Mouse (Mus musculus) heart, embryonic 10.5 days (tissue): Measurements from ENCODE around the gene Zfp672. TPM values are rescaled to one million over a fixed set of nuclear protein-coding genes. Genes with fewer than 3 reads are reported as not detected.
A peak's percentile ranks its signal among the peaks of the same experiment; 100 is the strongest.

Experiments
- DNase-seq: peaks from one replicate; pipeline ENCODE4 v3.0.0-alpha.2; 2017; ENCODE audit warnings: low spot score
- H3K27ac ChIP-seq: fragments of 300-500 bp; sonication (generic); 2 replicates; pipeline ENCODE4 v1.5.1; 2016; ENCODE audit warnings: mild to moderate bottlenecking
- H3K27me3 ChIP-seq: fragments of 300-500 bp; sonication (generic); 2 replicates; pipeline ENCODE4 v1.6.1; 2016; ENCODE audit warnings: mild to moderate bottlenecking; ENCODE audit not compliant: poor library complexity, insufficient read depth, severe bottlenecking
- H3K36me3 ChIP-seq: fragments of 300-500 bp; sonication (generic); 2 replicates; pipeline ENCODE4 v1.6.1; 2016; ENCODE audit warnings: mild to moderate bottlenecking, moderate library complexity
- H3K4me1 ChIP-seq: fragments of 300-500 bp; sonication (generic); 2 replicates; pipeline ENCODE4 v1.6.1; 2016; ENCODE audit warnings: mild to moderate bottlenecking
- H3K4me3 ChIP-seq: fragments of 300-500 bp; sonication (generic); 2 replicates; pipeline ENCODE4 v1.5.1; 2016; ENCODE audit warnings: mild to moderate bottlenecking, moderate library complexity
- H3K9me3 ChIP-seq: fragments of 300-500 bp; sonication (generic); 2 replicates; pipeline ENCODE4 v1.6.1; 2016; ENCODE audit warnings: mild to moderate bottlenecking, moderate library complexity
- WGBS: fragments of 180-500 bp; shearing (Covaris S2); methylation state at CpG from one replicate; pipeline ENCODE4 v1.1.7; 2016; 5-methylcytosine and 5-hydroxymethylcytosine counted together
- polyA plus RNA-seq: library from polyadenylated mRNA; unstranded; fragments of >200 nt; fragmentation: Nextera tagmentation; extraction: Ambion mirVana; gene quantifications from 2 replicates; pipeline ENCODE4 v1.2.1, GENCODE M21; 2016

The Zfp672 gene
- polyA plus RNA-seq, 1 experiment from 2014 or later: 31.6 TPM

DNA sequence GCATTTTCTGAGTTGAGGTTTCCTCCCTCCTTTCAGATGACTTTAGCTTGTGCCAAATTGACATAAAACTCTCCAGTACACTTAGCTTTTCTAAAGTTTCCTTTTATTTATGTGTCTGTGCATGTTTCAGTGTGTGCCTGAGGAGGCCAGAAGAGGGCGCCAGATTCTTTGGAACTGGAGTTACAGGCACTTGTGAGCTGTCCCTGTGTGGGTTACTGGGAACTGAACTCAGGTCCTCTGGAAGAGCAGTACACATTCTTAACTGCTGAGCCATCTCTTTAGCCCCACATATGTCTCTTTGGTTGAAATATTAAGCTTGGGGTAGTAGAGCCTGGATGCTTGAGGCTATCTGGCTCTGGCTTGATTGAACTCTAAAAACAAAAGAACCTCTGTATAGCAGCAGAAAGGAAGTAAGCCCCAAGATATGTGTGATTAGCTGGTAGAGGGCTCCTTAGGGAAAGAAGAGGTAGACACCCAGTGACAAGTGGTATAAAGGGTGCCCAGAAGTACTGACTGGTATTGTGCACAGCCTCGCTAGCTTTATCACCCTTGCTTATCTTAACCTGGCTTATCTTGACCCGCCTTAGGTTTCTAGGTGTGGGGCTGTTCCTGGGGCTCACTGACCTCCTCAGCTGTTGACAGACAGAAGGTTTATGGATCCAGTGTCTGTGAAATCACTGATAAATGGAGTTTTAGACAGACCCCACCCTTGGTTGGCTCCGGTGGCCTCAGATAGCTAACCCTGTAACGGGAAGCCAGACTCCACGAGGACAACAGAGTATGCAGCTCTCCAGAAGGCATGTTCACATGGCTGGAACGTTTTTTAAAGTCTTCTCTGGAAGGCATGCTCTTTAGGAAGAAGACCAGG is 22.8 kb upstream of the Zfp672 start:
- 10% methylated on average over 7 of the region's 7 CpGs for WGBS
- no peaks in the 10 kb centered on the region for H3K27me3 ChIP-seq
- 0 out of 2 replicates have a peak overlapping the region, but pooled peaks have one; percentile 9 for H3K27ac ChIP-seq
- H3K4me3 ChIP-seq: no peak overlapping the region
- H3K9me3 ChIP-seq: no peaks in the 10 kb centered on the region
- peaks cover 7% of the 10 kb centered on the region; the same call in 1 of the 2 replicates for H3K4me1 ChIP-seq
- no peaks in the 10 kb centered on the region for H3K36me3 ChIP-seq
- peak; percentile 83 for DNase-seq

DNA sequence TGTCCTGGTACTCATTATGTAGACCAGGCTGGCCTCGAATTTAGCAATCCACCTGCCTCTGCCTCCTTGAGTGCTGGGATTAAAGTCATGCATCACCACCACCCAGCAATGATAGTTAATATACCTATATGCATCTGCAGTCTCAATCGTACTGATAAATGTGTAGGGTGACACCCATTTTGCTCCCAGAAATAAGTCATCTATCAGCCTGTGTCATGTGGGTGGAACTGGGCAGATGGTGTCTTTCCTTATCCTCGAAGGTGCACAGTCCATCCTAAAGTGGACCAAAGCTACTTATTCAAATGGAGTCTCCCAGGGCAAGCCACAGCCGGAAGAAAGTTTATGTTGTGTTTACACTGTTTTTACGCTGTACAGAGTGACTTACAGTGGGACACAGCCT is 21.0 kb upstream of the Zfp672 start:
- no peaks in the 10 kb centered on the region for H3K27me3 ChIP-seq
- peaks cover 16% of the 10 kb centered on the region for H3K36me3 ChIP-seq
- no peak for DNase-seq
- H3K9me3 ChIP-seq: no peaks in the 10 kb centered on the region
- no peak overlapping the region for H3K27ac ChIP-seq
- H3K4me1 ChIP-seq: peaks cover 7% of the 10 kb centered on the region; the same call in 1 of the 2 replicates
- H3K4me3 ChIP-seq: no peak overlapping the region
- 87% methylated on average over 5 of the region's 5 CpGs for WGBS

DNA sequence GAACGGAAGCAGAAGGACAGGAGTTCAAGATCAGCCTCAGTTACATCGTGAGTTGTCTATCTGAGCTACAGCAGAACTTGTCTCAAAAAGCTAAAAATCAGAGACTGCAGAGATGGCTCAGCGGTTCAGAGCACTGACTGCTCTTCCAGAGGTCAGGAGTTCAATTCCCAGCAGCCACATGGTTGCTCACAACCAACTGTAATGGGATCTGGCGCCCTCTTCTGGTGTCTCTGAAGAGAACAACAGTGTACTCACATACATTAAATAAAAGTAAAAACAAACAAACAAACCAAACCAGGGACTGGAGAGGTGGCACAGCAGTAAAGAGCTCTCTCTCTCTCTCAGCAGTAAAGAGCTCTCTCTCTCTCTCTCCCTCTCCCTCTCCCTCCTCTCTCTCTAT is 20.5 kb upstream of the Zfp672 start:
- H3K27ac ChIP-seq: no peak overlapping the region
- H3K9me3 ChIP-seq: no peaks in the 10 kb centered on the region
- H3K27me3 ChIP-seq: no peaks in the 10 kb centered on the region
- no peak overlapping the region for H3K4me3 ChIP-seq
- WGBS: 70% methylated on average over 4 of the region's 4 CpGs
- H3K36me3 ChIP-seq: peaks cover 22% of the 10 kb centered on the region
- no peak for DNase-seq
- H3K4me1 ChIP-seq: peaks cover 7% of the 10 kb centered on the region; the same call in 1 of the 2 replicates

DNA sequence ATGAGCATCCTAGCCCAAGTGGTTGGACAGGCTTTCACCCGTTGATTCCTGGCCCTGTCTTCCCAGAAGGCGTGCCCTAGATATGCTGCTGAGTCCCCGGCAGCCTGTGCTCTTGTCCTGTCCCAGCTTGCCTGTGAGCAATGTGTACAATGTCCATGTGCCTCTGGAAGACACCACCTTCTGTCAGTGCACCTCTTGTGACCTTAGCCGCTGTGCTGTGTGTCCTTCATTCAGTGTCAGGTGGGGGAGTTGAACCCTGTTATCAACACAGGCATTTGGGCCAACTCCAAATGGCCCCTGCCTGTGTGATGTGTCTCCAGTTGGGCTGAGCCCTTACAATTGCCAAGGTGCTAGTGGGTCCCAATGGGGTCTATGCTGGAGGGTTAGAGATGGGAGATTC is 16.6 kb upstream of the Zfp672 start:
- Histone ChIP-seq H3K36me3 (peaks cover 49% of the 10 kb centered on the region), H3K4me3 (no peak overlapping the region), H3K9me3 (no peaks in the 10 kb centered on the region), H3K27me3 (no peaks in the 10 kb centered on the region), H3K27ac (no peak overlapping the region), H3K4me1 (no peaks in the 10 kb centered on the region)
- no peak for DNase-seq
- 88% methylated on average over 4 of the region's 4 CpGs for WGBS

DNA sequence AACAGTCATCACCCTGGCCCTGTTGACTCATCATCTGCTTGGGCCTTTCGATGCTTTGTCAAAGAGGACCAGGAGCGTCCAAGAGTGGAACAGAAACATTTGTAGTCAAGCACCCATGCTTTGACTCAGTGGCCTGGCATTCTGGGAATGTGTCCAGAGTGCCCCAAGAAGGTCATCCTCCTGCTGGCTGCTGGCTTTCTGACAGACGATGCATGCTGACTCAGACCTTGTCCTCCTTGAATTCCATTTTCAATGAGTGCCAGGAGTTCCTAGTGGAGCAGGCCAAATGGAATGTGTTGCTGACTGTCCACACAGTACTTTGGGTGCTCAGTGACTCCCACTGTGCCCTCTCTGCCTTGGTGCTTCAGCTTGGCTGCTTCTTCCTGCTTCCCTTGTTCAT is 4.6 kb upstream of the Zfp672 start:
- H3K27me3 ChIP-seq: no peaks in the 10 kb centered on the region
- peak overlapping the region; percentile 16; the same call in 1 of the 2 replicates for H3K27ac ChIP-seq
- H3K4me1 ChIP-seq: peaks cover 29% of the 10 kb centered on the region
- DNase-seq: no peak
- no peak overlapping the region for H3K4me3 ChIP-seq
- peaks cover 59% of the 10 kb centered on the region for H3K36me3 ChIP-seq
- no peaks in the 10 kb centered on the region for H3K9me3 ChIP-seq
- WGBS: 49% methylated on average over 3 of the region's 3 CpGs

DNA sequence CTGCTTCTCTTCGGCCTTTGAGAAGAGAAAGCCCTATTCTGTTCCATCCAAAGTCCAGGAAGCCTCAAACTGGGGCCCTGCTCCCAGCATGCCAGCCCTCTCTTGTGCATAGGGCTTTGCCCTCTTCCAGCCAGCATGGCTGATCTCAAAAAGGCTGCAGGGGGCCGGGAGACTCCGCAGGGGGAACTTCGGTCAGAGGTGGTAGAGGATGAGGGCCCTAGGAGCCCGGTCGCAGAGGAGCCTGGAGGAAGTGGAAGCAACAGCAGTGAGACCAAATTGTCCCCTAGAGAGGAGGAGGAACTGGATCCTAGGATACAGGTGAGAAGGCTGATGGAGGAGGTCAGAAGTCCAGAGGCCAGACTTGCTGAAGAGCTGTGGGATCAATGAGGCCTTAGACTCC is 1.4 kb upstream of the Zfp672 start:
- WGBS: 87% methylated on average over 6 of the region's 6 CpGs
- H3K36me3 ChIP-seq: peaks cover 46% of the 10 kb centered on the region
- peak overlapping the region; percentile 94; the same call in 1 of the 2 replicates for H3K27ac ChIP-seq
- H3K4me3 ChIP-seq: peak overlapping the region; percentile 91
- no peaks in the 10 kb centered on the region for H3K27me3 ChIP-seq
- DNase-seq: no peak
- peaks cover 37% of the 10 kb centered on the region for H3K4me1 ChIP-seq
- H3K9me3 ChIP-seq: no peaks in the 10 kb centered on the region

DNA sequence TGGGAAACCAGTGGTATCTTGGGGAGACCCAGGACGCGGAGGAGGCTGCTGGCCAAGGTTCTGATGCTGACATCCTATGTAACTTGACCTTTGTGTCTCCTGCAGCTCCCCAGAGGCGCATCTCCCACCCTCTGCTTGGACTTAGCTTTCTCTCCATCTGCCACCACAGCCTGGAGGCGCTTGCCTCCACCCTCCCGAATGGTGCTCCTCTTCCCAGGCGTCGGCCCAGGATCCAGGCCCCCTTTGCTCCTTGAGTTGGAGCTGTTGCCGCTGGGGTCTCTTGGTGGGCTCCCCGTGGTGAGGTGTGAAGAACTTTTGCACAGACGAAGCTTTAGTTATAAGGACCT is 983 bp upstream of the Zfp672 start:
- WGBS: 14% methylated on average over 10 of the region's 10 CpGs
- H3K27ac ChIP-seq: peak overlapping the region; percentile 94
- H3K4me1 ChIP-seq: peaks cover 37% of the 10 kb centered on the region

DNA sequence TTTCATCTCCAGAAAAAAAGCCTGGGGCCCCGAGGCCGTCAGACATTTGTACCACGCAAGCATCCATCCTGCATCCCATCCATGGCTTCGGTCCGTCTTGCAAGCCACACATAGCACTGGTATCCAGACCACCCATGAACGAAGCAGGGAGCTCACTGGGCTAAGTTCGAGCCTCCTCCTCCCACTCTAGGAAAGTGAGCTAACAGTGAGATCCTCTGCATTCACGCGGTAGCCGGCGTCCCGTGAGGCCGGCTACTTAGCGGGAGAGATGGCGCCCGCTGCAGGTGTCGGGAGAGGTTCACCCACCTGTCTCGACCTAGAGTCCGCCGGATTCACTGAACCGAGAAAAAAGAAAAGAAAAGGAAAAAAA is 248 bp downstream of the Zfp672 start:
- Histone ChIP-seq H3K4me1 (peaks cover 36% of the 10 kb centered on the region), H3K4me3 (peak overlapping the region; percentile 91), H3K27ac (peak overlapping the region; percentile 94), H3K36me3 (peaks cover 40% of the 10 kb centered on the region), H3K27me3 (no peaks in the 10 kb centered on the region), H3K9me3 (no peaks in the 10 kb centered on the region)
- under 1% methylated on average over 21 of the region's 21 CpGs for WGBS
- no peak for DNase-seq

More for the DNA sequence above, 983 bp upstream of the Zfp672 start:
- no peaks in the 10 kb centered on the region for H3K9me3 ChIP-seq
- H3K4me3 ChIP-seq: peak overlapping the region; percentile 91
- H3K27me3 ChIP-seq: no peaks in the 10 kb centered on the region
- H3K36me3 ChIP-seq: peaks cover 45% of the 10 kb centered on the region
- DNase-seq: no peak

DNA sequence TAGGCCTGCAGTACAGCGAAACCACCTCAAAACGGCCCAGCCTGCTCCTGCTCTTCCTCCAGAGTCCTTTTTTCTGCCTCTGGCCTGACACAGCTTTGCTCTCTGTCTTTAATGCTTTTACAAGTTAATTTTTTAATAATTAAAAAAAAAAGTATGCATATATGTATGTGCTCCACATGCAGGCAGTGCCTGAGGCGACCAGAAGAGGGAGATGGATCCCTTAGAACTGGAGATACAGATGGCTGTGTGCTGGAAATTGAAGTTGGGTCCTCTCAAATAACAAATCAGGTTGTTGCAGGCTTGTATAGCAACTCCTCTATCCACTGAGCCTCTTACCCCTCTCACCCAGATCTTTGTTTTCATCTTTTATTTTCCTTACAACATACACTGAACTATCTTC is 3.4 kb downstream of the Zfp672 start:
- Histone ChIP-seq H3K4me1 (peaks cover 33% of the 10 kb centered on the region), H3K4me3 (no peak overlapping the region), H3K27me3 (no peaks in the 10 kb centered on the region), H3K27ac (no peak overlapping the region), H3K36me3 (peaks cover 21% of the 10 kb centered on the region), H3K9me3 (no peaks in the 10 kb centered on the region)
- WGBS: 90% methylated on average over 3 of the region's 3 CpGs
- no peak for DNase-seq

DNA sequence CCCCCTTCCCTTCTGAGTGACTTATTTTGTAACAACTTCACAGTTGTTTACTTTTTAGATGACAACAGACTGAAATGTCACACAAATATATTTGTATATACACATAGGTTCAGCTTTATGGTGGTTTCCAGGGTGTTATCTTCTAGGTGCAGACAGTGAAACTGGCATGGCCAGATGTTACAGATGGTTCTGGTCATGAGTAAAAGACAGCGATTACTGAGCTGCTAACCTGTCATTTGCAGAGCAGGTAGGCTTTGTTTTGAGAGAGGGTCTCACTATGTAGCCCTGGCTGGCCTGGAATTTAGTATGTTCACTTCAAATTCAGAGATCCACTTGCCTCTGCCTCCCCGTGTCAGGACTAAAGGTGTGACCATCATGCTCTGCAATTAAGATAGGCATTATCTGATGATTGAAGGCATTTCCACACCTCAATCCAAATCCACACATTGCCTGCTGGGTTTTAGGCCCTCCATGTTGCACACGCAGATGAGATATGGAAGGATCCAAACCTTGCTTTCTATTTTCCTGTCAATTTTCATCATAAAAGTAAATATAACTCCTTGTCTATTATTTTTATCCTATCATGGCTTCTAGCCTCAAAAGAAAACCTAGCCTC is 5.4 kb downstream of the Zfp672 start:
- no peaks in the 10 kb centered on the region for H3K9me3 ChIP-seq
- peaks cover 27% of the 10 kb centered on the region for H3K4me1 ChIP-seq
- peaks cover 25% of the 10 kb centered on the region for H3K36me3 ChIP-seq
- no peak overlapping the region for H3K27ac ChIP-seq
- no peaks in the 10 kb centered on the region for H3K27me3 ChIP-seq
- 75% methylated on average over 3 of the region's 3 CpGs for WGBS
- DNase-seq: no peak
- H3K4me3 ChIP-seq: no peak overlapping the region

DNA sequence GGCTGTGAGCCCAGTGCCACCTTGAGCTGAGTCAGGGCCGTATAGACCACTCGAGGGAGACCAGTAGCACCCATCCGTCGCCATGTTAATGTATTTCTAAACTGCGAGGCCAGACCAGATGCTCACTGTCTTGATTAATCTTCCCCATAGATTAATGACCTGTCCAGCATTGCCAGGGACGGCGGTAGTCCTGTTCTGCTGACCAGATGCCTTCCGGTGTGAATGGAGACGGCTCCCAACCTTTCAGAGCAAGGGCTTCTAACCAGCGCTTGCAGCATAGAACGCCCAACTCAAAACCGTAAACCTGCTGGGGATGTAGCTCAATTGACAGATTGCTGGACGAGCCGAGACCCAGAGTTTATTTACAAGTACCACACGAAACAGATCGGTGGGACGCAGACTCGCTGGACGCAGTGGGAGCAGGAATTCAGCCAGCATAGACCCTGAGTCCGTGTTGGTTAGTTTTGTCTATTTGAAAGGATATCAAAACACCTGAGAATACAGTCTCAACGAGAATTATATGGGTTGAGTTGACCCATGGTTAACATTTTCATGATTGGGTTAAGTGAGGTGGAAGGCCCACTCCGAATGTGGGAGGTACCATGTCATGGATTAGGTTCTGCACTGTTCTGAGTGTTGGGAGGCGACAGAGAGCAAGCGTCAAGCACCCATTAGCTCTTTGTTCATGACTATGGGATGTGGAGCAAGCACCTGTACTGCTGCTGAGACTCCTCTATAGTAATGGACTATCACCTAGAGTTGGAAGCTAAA is 6.4 kb downstream of the Zfp672 start:
- 12% methylated on average over 24 of the region's 24 CpGs for WGBS

DNA sequence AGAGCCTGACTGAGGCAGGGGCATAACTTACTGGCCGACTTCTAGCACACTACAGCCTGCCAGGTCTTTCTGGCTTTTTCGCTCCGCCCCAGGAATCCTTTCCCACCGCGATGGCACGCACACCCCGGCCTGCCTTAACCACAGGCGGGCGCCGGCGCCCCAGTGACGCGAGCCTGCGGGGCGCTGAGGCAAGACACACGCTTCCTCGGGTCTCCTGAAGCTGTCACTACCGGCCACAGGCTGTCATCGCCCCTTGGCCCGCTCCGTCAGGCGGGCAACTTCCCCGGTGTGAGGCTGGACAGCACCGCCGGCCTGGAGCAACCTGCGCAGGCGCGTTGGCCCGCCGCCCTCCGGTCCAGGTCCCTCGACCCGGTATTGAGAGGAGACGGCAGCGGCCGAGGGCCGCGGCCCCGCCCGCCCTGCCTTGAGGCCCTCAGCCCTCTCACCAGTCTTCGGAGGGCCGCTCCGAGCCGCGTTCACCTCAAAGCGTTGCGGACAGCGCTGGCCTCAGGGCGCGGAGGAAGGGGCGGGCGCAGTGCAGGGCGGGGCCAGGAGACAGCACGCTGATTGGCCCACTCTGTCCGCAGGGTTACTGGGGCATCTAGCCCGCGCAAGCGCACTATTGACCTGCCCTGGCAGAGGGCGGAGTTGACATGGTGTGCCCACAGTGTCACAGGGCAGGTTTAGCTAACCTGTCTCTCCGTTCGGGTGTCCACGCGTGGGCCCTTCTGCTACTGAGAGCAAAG is 7.1 kb downstream of the Zfp672 start:
- Histone ChIP-seq H3K27me3 (no peaks in the 10 kb centered on the region), H3K4me3 (peak overlapping the region; percentile 85), H3K36me3 (peaks cover 42% of the 10 kb centered on the region), H3K27ac (peak overlapping the region; percentile 96), H3K9me3 (no peaks in the 10 kb centered on the region), H3K4me1 (peaks cover 18% of the 10 kb centered on the region)
- DNase-seq: peak; percentile 99
- under 1% methylated on average over 63 of the region's 63 CpGs for WGBS

More for the DNA sequence above, 6.4 kb downstream of the Zfp672 start:
- Histone ChIP-seq H3K27ac (peak overlapping the region; percentile 96), H3K4me1 (peaks cover 18% of the 10 kb centered on the region), H3K9me3 (no peaks in the 10 kb centered on the region), H3K27me3 (no peaks in the 10 kb centered on the region), H3K4me3 (peak overlapping the region; percentile 85), H3K36me3 (peaks cover 35% of the 10 kb centered on the region)
- no peak for DNase-seq
